Comparison of ENCODE assay signal across 19 mouse cellular contexts in genomic region chr4:150588300-150588621, GRCm38 (mm10).
DNase-seq lines count a peak whose midpoint lies in the region; ATAC-seq and TF ChIP-seq lines count a peak whose summit lies in the region.
"Had no signal": no experiment of that assay in that cellular context is flagged by ENCODE, and none has a peak within 500 bp of the region (broad histone marks: within the 10 kb centered on the region; RNA-seq: fewer than 3 reads in every experiment).

No protein-coding gene starts in this region.

- no peak for TF ChIP-seq POLR2A in olfactory bulb, adult 2 months (IDR thresholded peaks at IDR 0.05; ENCODE audit: insufficient read depth, low read depth, low read length)

- H3K36me3 ChIP-seq in stomach, embryonic 16.5 days (ENCODE audit: control insufficient read depth, insufficient read depth, low read length): no peaks in the 10 kb centered on the region
- no peaks in the 10 kb centered on the region for H3K36me3 ChIP-seq in stomach, postnatal 0 days (ENCODE audit: control insufficient read depth, insufficient read depth, low read length)
- no peaks in the 10 kb centered on the region for H3K36me3 ChIP-seq in liver, embryonic 11.5 days (ENCODE audit: control insufficient read depth, insufficient read depth, low read length)
- H3K36me3 ChIP-seq in heart, embryonic 11.5 days (ENCODE audit: control insufficient read depth, insufficient read depth, low read length): no peaks in the 10 kb centered on the region
- H3K36me3 ChIP-seq: limb, embryonic 13.5 days had no signal

- no peak for TF ChIP-seq CTCF in gastrocnemius, adult 2 months (IDR thresholded peaks at IDR 0.05)
- no peak for TF ChIP-seq CTCF in stomach, postnatal 0 days (IDR thresholded peaks at IDR 0.05; ENCODE audit: low read depth)
- TF ChIP-seq CTCF in olfactory bulb, adult 2 months (IDR thresholded peaks at IDR 0.05; ENCODE audit: insufficient read depth, low read depth, low read length): no peak

- 54% methylated on average over 2 of the region's 2 CpGs for WGBS in stomach, embryonic 16.5 days
- WGBS in stomach, postnatal 0 days: 41% methylated on average over 2 of the region's 2 CpGs
- WGBS in liver, embryonic 11.5 days: 65% methylated on average over 2 of the region's 2 CpGs
- WGBS in olfactory bulb, adult 2 months: 29% methylated on average over 2 of the region's 2 CpGs
- WGBS in heart, embryonic 11.5 days (ENCODE audit: insufficient replicate concordance): 68% methylated on average over 2 of the region's 2 CpGs

- peaks cover 79% of the 10 kb centered on the region for H3K4me1 ChIP-seq in stomach, embryonic 16.5 days (ENCODE audit: control insufficient read depth, insufficient read depth, low read length)
- H3K4me1 ChIP-seq in stomach, postnatal 0 days (replicated peaks; ENCODE audit: control insufficient read depth, insufficient read depth): peaks cover 17% of the 10 kb centered on the region
- H3K4me1 ChIP-seq in liver, embryonic 11.5 days (replicated peaks; ENCODE audit: control insufficient read depth, insufficient read depth, low read length): peaks cover 85% of the 10 kb centered on the region
- peaks cover 11% of the 10 kb centered on the region for H3K4me1 ChIP-seq in olfactory bulb, adult 2 months (ENCODE audit: control insufficient read depth, insufficient read depth, low read length)
- peaks cover 57% of the 10 kb centered on the region for H3K4me1 ChIP-seq in heart, embryonic 11.5 days (ENCODE audit: control insufficient read depth, insufficient read depth, low read length)

- no peak for TF ChIP-seq EP300 in stomach, postnatal 0 days (optimal IDR thresholded peaks at IDR 0.05)

- intact Hi-C loops in gastrocnemius, adult 2 months (cut with DNase I): no loop called here
- intact Hi-C loops in left cerebral cortex, postnatal 14 days (cut with DNase I): no loop called here

- H3K4me2 ChIP-seq in stomach, embryonic 16.5 days (ENCODE audit: low read depth, low read length): 0 out of 2 replicates have a peak overlapping the region, but pooled peaks have one; percentile 20
- H3K4me2 ChIP-seq in stomach, postnatal 0 days (replicated peaks; ENCODE audit: low read depth): no peak overlapping the region
- H3K4me2 ChIP-seq in liver, embryonic 11.5 days: peak overlapping the region; percentile 54
- H3K4me2 ChIP-seq in heart, embryonic 11.5 days: no peak overlapping the region
- H3K4me2 ChIP-seq: hindbrain, embryonic 14.5 days; limb, embryonic 13.5 days had no signal

- H3K27ac ChIP-seq in gastrocnemius, adult 2 months: peak overlapping the region; percentile 46
- peak overlapping the region; percentile 17; the same call in 1 of the 2 replicates for H3K27ac ChIP-seq in stomach, embryonic 16.5 days (ENCODE audit: low read length)
- no peak overlapping the region for H3K27ac ChIP-seq in stomach, postnatal 0 days (replicated peaks)
- 0 out of 2 replicates have a peak overlapping the region, but pooled peaks have one; percentile 21 for H3K27ac ChIP-seq in liver, embryonic 11.5 days (ENCODE audit: low read depth, low read length)
- 0 out of 2 replicates have a peak overlapping the region, but pooled peaks have one; percentile 25 for H3K27ac ChIP-seq in olfactory bulb, adult 2 months (ENCODE audit: insufficient read depth, low read depth, low read length)
- H3K27ac ChIP-seq in heart, embryonic 11.5 days (ENCODE audit: low read depth, low read length): no peak overlapping the region
- H3K27ac ChIP-seq: limb, embryonic 13.5 days had no signal

- H3K9ac ChIP-seq in stomach, embryonic 16.5 days (ENCODE audit: low read length): no peak overlapping the region
- H3K9ac ChIP-seq in stomach, postnatal 0 days (ENCODE audit: low read length): no peak overlapping the region
- H3K9ac ChIP-seq in liver, embryonic 11.5 days (ENCODE audit: low read depth, low read length): no peak overlapping the region
- H3K9ac ChIP-seq in heart, embryonic 11.5 days (ENCODE audit: low read depth, low read length): no peak overlapping the region
- H3K9ac ChIP-seq: forebrain, postnatal 0 days; hindbrain, embryonic 14.5 days; limb, embryonic 13.5 days had no signal

- peak overlapping the region; percentile 13; the same call in 1 of the 2 replicates for H3K4me3 ChIP-seq in gastrocnemius, adult 2 months
- no peak overlapping the region for H3K4me3 ChIP-seq in stomach, embryonic 16.5 days (replicated peaks; ENCODE audit: low read length)
- H3K4me3 ChIP-seq in stomach, postnatal 0 days (ENCODE audit: low read depth, low read length): no peak overlapping the region
- no peak overlapping the region for H3K4me3 ChIP-seq in liver, embryonic 11.5 days (ENCODE audit: low read depth, low read length)
- H3K4me3 ChIP-seq in olfactory bulb, adult 2 months (ENCODE audit: insufficient read depth, low read depth, low read length): no peak overlapping the region
- no peak overlapping the region for H3K4me3 ChIP-seq in heart, embryonic 11.5 days (ENCODE audit: low read depth, low read length)
- H3K4me3 ChIP-seq: limb, embryonic 13.5 days had no signal

- no peaks in the 10 kb centered on the region for H3K27me3 ChIP-seq in stomach, embryonic 16.5 days (ENCODE audit: control insufficient read depth, insufficient read depth, low read length)
- no peaks in the 10 kb centered on the region for H3K27me3 ChIP-seq in stomach, postnatal 0 days (ENCODE audit: control insufficient read depth, insufficient read depth, low read length)
- no peaks in the 10 kb centered on the region for H3K27me3 ChIP-seq in liver, embryonic 11.5 days (replicated peaks; ENCODE audit: control insufficient read depth, insufficient read depth, low read length)
- H3K27me3 ChIP-seq in heart, embryonic 11.5 days (ENCODE audit: control insufficient read depth, insufficient read depth, low read length): no peaks in the 10 kb centered on the region
- H3K27me3 ChIP-seq: CH12.LX; limb, embryonic 13.5 days had no signal

- ATAC-seq in stomach, embryonic 16.5 days (ENCODE audit: insufficient read depth, low FRiP score): no peak
- ATAC-seq in stomach, postnatal 0 days (ENCODE audit: low FRiP score, low TSS enrichment): no peak
- ATAC-seq in liver, embryonic 11.5 days (replicated peaks; ENCODE audit: low FRiP score): no peak
- ATAC-seq in heart, embryonic 11.5 days (replicated peaks; ENCODE audit: insufficient number of reproducible peaks, low FRiP score, low TSS enrichment): no peak
- ATAC-seq: forebrain, postnatal 0 days; intestine, embryonic 16.5 days had no signal

- H3K9me3 ChIP-seq in stomach, embryonic 16.5 days (replicated peaks; ENCODE audit: control insufficient read depth, low read length): no peaks in the 10 kb centered on the region
- no peaks in the 10 kb centered on the region for H3K9me3 ChIP-seq in stomach, postnatal 0 days (ENCODE audit: control insufficient read depth, low read length)
- H3K9me3 ChIP-seq in liver, embryonic 11.5 days (ENCODE audit: control insufficient read depth, low read length): no peaks in the 10 kb centered on the region
- H3K9me3 ChIP-seq in heart, embryonic 11.5 days (replicated peaks; ENCODE audit: control insufficient read depth, low read length): no peaks in the 10 kb centered on the region
- H3K9me3 ChIP-seq: limb, embryonic 13.5 days had no signal

- DNase-seq in gastrocnemius, adult 2 months: no peak
- no peak for DNase-seq in gastrocnemius, adult 8-10 months (ENCODE audit: low spot score in 2 of 2)
- DNase-seq in stomach, postnatal 0 days (ENCODE audit: low spot score): no peak
- DNase-seq in liver, embryonic 11.5 days (ENCODE audit: low spot score): no peak
- no peak for DNase-seq in left cerebral cortex, postnatal 14 days (ENCODE audit: low spot score in 2 of 2)
- DNase-seq: adrenal gland, postnatal 36 days; cerebellum, postnatal 14 days; forebrain, postnatal 0 days; gastrocnemius, postnatal 10 days; kidney, postnatal 14 days; lung, postnatal 36 days; right cerebral cortex, postnatal 14 days had no signal

Comparison
In these comparisons a context has a peak if more than half of its experiments do, and no peak if none do; other contexts are left out.
1. H3K27ac ChIP-seq: peak in gastrocnemius, adult 2 months (single experiment), stomach, embryonic 16.5 days (single experiment), liver, embryonic 11.5 days (single experiment) and olfactory bulb, adult 2 months (single experiment); none in stomach, postnatal 0 days (single experiment) and heart, embryonic 11.5 days (single experiment).
2. H3K4me2 ChIP-seq: peak in stomach, embryonic 16.5 days (single experiment) and liver, embryonic 11.5 days (single experiment); none in stomach, postnatal 0 days (single experiment) and heart, embryonic 11.5 days (single experiment).